Mouse (Mus musculus) ES-Bruce4 (cell line): Measurements from ENCODE around the gene Celf2.

ENCODE experiments used
- CTCF ChIP-seq: IDR thresholded peaks from one replicate; pipeline ENCODE4 v1.8.1; 2011; ENCODE audit warnings: low read depth, low read length
- EP300 ChIP-seq: IDR thresholded peaks from 2 replicates; pipeline ENCODE4 v1.6.1; 2011; ENCODE audit warnings: low read depth, low read length; ENCODE audit not compliant: insufficient read depth

DNA sequence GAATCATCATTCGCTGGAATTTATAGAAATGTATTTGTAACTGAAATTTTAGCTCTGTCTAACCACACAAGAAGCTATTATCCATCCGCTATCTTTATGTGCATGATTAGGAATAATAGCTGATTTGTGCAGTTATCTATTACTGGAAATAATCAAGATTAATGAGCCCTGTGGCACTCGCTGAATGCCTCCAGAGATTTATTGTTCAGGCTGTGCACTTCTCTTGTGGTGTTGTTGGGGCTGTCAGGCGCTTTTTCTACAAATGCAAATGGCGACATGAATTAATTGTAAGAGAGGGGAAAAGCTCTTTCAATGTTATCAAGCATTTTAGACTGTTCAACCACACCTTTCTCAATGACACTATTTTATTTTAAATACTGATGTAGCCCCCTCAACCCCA is 712.6 kb downstream of the Celf2 start:
- TF ChIP-seq EP300 = no peak
- TF ChIP-seq CTCF = no peak
